Mouse (Mus musculus): ENCODE data around the gene Glt6d1.
A peak's percentile ranks its signal among the peaks of the same experiment; 100 is the strongest.
"Not testable (repeated sequence)": the region's sequence is repeated elsewhere in the genome, so short reads cannot be mapped to it uniquely, and the experiment has no call there.

Glt6d1 gene

DNA sequence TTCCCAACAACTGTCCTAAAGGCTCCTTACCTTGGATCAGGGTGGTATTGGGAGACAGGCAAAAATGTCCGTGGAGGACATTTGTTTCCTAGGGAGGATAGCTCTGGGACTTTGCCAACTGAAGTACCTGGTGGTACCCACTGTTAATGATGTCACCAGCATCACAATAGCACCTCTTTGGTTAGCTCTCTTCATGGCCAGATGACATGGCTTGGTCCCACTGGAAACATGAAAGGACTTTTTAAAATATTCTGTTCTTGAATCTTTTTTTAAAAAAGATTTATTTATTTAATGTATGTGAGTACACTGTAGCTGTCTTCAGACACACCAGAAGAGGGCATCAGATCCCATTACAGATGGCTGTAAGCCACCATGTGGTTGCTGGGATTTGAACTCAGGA lies at the start of gene Glt6d1:
TSS of gene Glt6d1 (minus strand) at position 101 of the 400 bp plus-strand sequence.
- DNase-seq, result not testable (repeated sequence)

DNA sequence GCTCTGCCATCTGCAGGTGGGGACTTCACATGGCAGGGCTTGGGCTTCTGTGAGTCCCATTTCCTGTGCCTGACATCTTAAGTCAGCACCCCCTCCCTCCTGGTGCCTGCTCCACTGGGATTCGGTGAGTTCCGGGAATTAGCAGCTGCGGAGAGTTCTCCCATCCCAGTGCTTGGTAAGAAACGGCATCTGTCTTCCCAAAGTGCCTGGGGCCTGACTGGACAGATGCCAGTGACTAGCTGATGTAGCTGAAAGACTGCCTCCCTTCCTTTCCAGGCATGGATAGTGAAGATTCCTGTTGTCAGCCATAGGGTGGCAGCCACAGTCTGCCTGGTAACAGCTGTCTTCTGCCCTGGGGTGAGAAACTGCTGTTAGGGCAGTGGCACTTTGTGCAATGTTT lies 49.8 kb upstream of the Glt6d1 start:
- peak; percentile 52 to 55 for DNase-seq

DNA sequence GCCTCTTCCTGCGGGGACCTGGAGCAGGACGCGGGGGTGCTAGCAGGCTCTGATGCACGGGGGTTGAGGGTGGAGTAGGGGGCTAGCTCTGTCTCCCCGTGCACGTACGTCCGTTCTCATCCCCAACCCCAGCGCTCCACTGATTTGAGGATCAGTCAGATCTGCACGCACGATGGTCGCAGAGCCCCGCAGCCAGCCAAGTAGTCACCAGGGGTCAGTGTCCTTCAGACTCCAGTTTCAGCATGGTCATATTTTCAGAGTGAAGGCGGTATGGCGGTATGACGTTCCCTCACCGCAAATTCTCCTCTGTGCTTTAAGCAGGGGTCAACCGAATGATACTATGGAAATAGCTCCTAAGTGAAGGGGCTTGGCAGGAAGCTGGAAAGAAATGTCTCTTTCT lies 48.6 kb upstream of the Glt6d1 start:
- peak; percentile 36 to 52 for DNase-seq

- peak; percentile 67 to 73 for DNase-seq
These were observed 47.9 kb upstream of the Glt6d1 start, which contains the start of gene Kcnt1 for GRCm38 (mm10) chr2:25863337-25864131. Gene Kcnt1 (plus strand): TSS chr2:25863734.

DNA sequence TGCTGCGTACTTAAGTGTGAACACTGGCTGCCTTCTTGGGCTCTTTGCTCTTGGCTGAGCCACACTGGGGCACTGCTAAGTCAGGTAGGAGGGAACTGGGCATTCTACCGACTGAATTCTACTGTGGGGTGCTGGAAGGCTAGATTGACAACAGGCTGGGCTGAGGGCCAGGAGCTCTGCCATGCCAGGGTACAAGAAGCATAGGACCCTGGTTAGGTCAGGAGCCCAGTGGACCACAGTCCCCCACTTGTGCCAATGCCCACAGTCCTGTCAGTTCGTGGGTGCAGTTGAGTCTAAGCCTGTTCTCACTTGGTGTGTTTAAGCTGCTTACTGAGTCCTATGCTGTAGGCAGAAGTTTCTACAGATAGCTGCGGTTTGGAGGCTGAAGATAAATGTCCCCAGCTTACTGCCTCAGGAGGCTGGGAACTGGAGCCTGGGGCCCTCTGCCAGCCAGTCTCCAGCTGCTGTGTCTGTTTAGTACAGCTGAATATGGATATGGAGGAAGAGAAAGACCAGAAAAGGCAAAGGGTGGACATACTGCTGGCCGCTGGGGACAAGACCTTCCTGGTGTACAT lies 47.1 kb upstream of the Glt6d1 start:
- DNase-seq, result peak; percentile 22 to 37

DNA sequence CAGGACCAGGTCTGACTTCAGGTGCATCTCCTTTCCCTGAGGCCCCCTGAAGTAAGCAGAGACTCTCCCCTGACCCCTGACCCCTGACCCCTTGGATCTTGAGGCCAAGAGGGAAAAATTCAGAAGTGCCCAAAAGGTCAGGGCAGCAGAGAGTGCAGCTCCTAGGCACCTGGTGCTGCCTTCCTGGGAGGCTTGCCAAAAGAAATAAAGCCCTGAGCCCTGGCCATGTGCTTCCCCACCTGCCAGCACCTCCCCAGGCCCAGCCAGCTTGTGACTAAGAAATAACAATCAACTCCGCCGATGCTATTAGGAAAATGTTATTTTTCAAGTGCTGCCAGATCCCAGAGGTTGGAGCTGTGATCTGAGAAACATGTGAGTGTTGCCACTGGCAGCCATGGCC lies 46.4 kb upstream of the Glt6d1 start:
- DNase-seq, result peak; percentile 23 to 49

- no peak for DNase-seq
These were observed 44.2 kb upstream of the Glt6d1 start for GRCm38 (mm10) chr2:25859891-25860290.

DNA sequence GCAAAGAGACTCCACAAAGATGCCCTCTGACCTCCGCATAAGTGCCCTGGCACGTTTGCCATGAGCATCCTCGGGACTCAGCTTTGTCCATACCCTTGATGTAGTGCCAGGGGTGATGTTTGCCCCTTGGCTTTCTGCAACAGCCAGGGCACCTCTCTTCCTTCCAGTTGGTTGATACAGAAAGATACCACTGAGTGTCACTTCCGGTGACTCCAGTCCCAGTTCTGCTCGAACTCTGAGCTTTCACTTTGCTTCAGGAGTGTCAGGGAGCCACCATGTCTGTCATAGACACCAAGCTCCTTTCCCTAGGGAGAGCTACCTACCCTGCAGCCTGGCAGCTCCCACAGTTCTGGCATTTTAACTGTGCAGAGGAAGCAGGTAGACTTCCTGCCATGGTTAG lies 38.4 kb upstream of the Glt6d1 start:
- no peak for DNase-seq

DNA sequence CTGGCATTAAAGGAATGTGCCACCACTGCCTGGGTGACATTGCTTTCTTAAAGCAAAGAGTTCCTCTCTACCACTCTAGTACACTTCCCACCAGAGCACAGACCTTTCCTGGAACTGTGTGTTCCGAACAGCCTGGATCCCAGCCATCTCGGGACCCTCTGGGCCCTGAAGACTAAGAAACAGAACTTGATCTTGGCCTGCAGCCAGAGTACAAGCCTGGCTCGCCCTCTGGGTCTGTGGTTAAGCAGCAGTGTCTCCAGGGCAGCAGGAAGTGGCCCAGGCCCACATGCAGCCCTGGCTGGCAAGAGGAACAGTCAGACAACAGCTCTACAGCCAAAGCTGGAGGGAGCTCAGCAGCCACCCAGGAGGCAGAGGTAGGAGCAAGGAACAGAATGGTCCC lies 37.0 kb upstream of the Glt6d1 start:
- DNase-seq, result peak; percentile 30 to 39

- DNase-seq, result peak; percentile 71 to 84
These were observed 34.7 kb upstream of the Glt6d1 start for GRCm38 (mm10) chr2:25850330-25850729.

DNA sequence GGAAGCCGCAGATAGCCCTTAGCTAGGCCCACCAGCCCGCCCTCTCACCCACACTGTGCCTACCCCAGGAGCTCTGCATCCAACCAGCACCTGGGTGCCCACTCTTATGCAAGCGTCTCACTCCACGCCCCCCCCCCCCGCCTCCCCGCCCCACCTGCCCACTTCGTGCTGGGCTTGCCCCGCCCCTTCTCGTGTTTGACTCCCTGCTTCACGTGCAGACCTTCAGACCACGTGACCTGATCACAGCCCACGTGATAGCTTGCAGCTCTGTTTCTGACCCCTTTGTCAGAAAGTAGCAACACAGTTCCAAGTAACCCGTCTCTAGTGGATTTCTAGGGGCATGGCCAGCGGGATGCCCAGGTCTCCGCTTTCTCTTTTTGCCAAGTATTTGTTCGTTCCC lies 31.6 kb upstream of the Glt6d1 start, which contains the start of gene Sohlh1:
TSS of gene Sohlh1 (minus strand) at position 23 of the 400 bp plus-strand sequence.
- no peak for DNase-seq

DNA sequence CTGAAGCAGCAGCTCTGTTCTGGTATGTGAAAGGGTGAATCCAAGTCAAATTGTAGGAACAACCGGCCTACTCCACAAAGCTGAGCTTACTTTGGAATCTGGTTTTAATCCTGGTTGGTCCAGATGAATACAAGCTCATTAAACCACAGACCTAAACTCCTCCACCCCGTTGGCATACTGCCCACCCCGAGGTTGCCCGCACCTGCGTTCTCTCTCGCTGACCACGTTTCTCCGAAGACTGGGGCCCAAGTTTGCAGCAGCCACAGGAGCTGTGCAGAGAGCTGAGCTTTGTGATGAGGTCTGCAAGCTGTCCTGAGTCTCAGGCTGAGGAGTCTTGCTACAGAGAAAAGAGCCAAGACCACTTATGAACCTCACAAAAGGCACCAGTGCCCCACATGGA lies 30.9 kb upstream of the Glt6d1 start:
- no peak for DNase-seq

- no peak for DNase-seq
These were observed 28.4 kb upstream of the Glt6d1 start for GRCm38 (mm10) chr2:25844097-25844496.

DNA sequence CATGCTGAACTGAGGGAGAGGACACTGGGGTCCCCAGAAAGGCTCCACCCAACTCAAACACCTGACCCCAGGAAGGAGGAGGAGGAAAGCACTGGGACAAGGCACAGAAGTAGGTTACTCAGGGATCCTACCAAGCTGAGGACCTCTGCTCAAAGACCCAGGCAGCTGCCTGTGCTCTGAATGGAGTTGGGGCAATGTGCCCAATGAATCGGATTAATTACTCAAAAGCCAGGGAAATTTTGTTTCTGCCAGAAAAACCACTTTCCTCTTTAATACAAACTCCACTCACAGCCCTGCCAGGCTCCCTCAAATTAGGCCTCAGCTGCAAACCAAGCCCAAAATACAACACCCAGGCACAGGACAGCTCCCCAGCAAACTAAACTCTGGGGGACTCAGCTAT lies 27.1 kb upstream of the Glt6d1 start:
- DNase-seq, result no peak

GRCm38 (mm10) chr2:25842161-25842560 lies 26.5 kb upstream of the Glt6d1 start:
- no peak for DNase-seq

- DNase-seq, result peak; percentile 81 to 91
These were observed 20.6 kb upstream of the Glt6d1 start for GRCm38 (mm10) chr2:25836291-25836690.

- DNase-seq, result no peak
These were observed 15.1 kb upstream of the Glt6d1 start for GRCm38 (mm10) chr2:25830786-25831185.

GRCm38 (mm10) chr2:25828344-25828947 lies 12.8 kb upstream of the Glt6d1 start:
- no peak for DNase-seq

GRCm38 (mm10) chr2:25824751-25825150 lies 9.1 kb upstream of the Glt6d1 start:
- DNase-seq, result no peak

DNA sequence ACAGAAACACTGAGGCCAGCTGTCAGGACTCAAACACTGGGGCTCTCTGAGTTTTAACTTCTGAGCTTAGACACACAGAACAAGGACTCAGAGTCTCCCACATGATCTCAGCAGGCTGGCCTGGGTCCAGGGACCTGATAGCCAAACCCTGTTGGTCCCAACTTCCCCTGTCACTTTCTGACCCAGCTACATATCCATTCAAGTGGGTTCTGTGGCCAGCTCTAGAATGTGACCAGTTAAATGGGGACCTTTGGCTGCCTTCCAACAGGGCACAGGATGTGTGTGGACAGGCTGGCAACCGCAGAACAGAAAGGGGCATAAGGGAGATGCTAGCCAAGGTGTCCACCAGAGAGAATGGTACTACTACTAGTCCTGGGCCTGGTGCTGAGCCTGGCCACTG lies 7.2 kb upstream of the Glt6d1 start, which contains the start of gene Lcn9:
TSS of gene Lcn9 (plus strand) at position 348 of the 400 bp plus-strand sequence.
- no peak for DNase-seq

DNA sequence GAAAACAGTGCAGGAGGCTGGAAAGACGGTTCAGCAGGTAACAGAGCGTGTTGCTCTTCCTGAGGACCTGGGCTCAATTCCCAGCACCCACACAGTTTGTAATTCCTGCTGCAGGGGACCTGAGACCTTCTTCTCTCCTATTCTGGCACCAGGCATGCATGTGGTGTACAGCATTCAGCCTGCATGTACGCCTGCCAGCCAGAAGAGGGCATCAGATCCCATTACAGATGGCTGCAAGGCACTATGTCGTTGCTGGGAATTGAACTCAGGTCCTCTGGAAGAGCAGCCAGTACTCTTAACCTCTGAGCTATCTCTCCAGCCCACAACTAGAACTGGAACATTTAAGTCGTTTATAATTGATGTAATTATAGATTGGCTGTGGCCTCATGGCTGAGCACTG lies 2.3 kb downstream of the Glt6d1 start:
- DNase-seq, result no peak

- DNase-seq, result no peak
These were observed 3.9 kb downstream of the Glt6d1 start for GRCm38 (mm10) chr2:25811711-25812110.

GRCm38 (mm10) chr2:25798065-25798464 lies 17.6 kb downstream of the Glt6d1 start:
- DNase-seq, result no peak

DNA sequence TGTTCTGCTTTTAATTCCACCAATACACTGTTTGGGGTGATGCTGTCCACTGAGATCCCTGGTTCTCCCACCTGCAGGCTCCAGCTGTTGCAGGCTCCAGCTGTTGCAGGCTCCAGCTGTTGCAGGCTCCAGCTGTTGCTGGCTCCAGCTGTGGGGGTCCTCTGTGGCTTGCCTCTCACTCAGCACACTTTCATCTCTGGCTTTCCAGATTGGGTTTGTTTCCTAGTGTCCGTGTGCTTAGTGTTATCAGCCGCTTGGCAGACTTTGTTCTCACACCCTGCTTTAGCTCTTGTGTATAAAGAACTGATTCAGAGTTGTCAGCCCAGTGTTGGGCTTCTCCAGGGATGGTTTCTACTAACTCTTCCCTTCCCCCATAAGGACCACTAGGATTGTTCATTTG lies 18.0 kb downstream of the Glt6d1 start:
- no peak for DNase-seq

All from cerebellum, adult 18-20 months (tissue).